Mouse (Mus musculus) hindbrain, embryonic 14.5 days (tissue): ENCODE results near the gene Sft2d1. TPM values are rescaled to one million over a fixed set of nuclear protein-coding genes. Genes with fewer than 3 reads are reported as not detected.
"Not testable (repeated sequence)": the region's sequence is repeated elsewhere in the genome, so short reads cannot be mapped to it uniquely, and the experiment has no call there.

ENCODE experiments used
- ATAC-seq: fragments of 200-750 bp; cut with Nextera tagmentation; 2 replicates; pipeline ENCODE4 v1.8.0; 2017; ENCODE audit warnings: moderate number of reproducible peaks, mild to moderate bottlenecking, moderate TSS enrichment, moderate library complexity; ENCODE audit not compliant: low FRiP score
- DNase-seq: peaks from one replicate; pipeline ENCODE4 v3.0.0-alpha.2; 2015; ENCODE audit warnings: low spot score
- H3K27ac ChIP-seq: fragments of 300-500 bp; sonication (generic); 2 replicates; pipeline ENCODE4 v1.5.1; 2014; ENCODE audit warnings: mild to moderate bottlenecking, moderate library complexity
- H3K27me3 ChIP-seq: fragments of 300-500 bp; sonication (generic); 2 replicates; pipeline ENCODE4 v1.6.1; 2014; ENCODE audit warnings: mild to moderate bottlenecking, low read length, mixed read lengths; ENCODE audit not compliant: control insufficient read depth, insufficient read depth
- H3K36me3 ChIP-seq: fragments of 300-500 bp; sonication (generic); replicated peaks from 2 replicates; pipeline ENCODE4 v1.6.1; 2014; ENCODE audit not compliant: control insufficient read depth, insufficient read depth
- H3K4me1 ChIP-seq: fragments of 300-500 bp; sonication (generic); replicated peaks from 2 replicates; pipeline ENCODE4 v1.6.1; 2014; ENCODE audit warnings: antibody characterized with exemption, low read length, mixed read lengths; ENCODE audit not compliant: control insufficient read depth, insufficient read depth
- H3K4me2 ChIP-seq: fragments of 300-500 bp; sonication (generic); replicated peaks from 2 replicates; pipeline ENCODE4 v1.6.1; 2014; ENCODE audit warnings: mild to moderate bottlenecking, moderate library complexity
- H3K4me3 ChIP-seq: fragments of 300-500 bp; sonication (generic); replicated peaks from 2 replicates; pipeline ENCODE4 v1.5.1; 2014; ENCODE audit warnings: mild to moderate bottlenecking, low read length
- H3K9ac ChIP-seq: fragments of 300-500 bp; sonication (generic); 2 replicates; pipeline ENCODE4 v1.6.1; 2014
- H3K9me3 ChIP-seq: fragments of 300-500 bp; sonication (generic); 2 replicates; pipeline ENCODE4 v1.6.1; 2016; ENCODE audit warnings: low read length; ENCODE audit not compliant: control insufficient read depth
- WGBS: fragments of 180-500 bp; shearing (Covaris S2); extraction: QIAGEN DNeasy Blood & Tissue Kit; methylation state at CpG from one replicate; pipeline ENCODE4 v1.1.7; 2014; 5-methylcytosine and 5-hydroxymethylcytosine counted together
- polyA plus RNA-seq: library from polyadenylated mRNA; unstranded; fragments of >200 nt; fragmentation: Nextera tagmentation; extraction: Ambion mirVana; gene quantifications from 2 replicates; pipeline ENCODE4 v1.2.1, GENCODE M21; 2014

Sft2d1 gene
- polyA plus RNA-seq, 1 experiment from 2014 or later: 175 TPM

GRCm38 (mm10) chr17:8328511-8329174, 17.7 kb downstream of the Sft2d1 start:
- Histone ChIP-seq H3K27ac (no peak overlapping the region), H3K4me3 (no peak overlapping the region), H3K9me3 (no peaks in the 10 kb centered on the region), H3K36me3 (peaks cover 27% of the 10 kb centered on the region), H3K27me3 (no peaks in the 10 kb centered on the region), H3K4me1 (no peaks in the 10 kb centered on the region), H3K9ac (no peak overlapping the region), H3K4me2 (no peak overlapping the region)
- ATAC-seq (no peak), DNase-seq (no peak)
- 70% methylated on average over 7 of the region's 7 CpGs for WGBS

- Histone ChIP-seq H3K4me1 (no peaks in the 10 kb centered on the region), H3K36me3 (peaks cover 15% of the 10 kb centered on the region), H3K9ac (no peak overlapping the region), H3K27ac (no peak overlapping the region), H3K27me3 (no peaks in the 10 kb centered on the region), H3K9me3 (no peaks in the 10 kb centered on the region), H3K4me2 (no peak overlapping the region), H3K4me3 (no peak overlapping the region)
- ATAC-seq: no peak
- no peak for DNase-seq
- WGBS: 74% methylated on average over 5 of the region's 5 CpGs
Observed at GRCm38 (mm10) chr17:8330602-8331001, 19.7 kb downstream of the Sft2d1 start.

- H3K27ac ChIP-seq, DNase-seq, H3K9ac ChIP-seq, H3K36me3 ChIP-seq, H3K9me3 ChIP-seq, H3K27me3 ChIP-seq, H3K4me2 ChIP-seq, H3K4me3 ChIP-seq, ATAC-seq: not testable (repeated sequence)
- no CpG with 5 or more reads among the region's 5 CpGs for WGBS
- H3K4me1 ChIP-seq: peaks cover 22% of the 10 kb centered on the region
Observed at GRCm38 (mm10) chr17:8337159-8337558, 26.3 kb downstream of the Sft2d1 start, which contains the start of gene Prr18. Prr18 (plus strand) TSS chr17:8337459.

- peak; percentile 69; the same call in 1 of the 2 replicates for ATAC-seq
- Histone ChIP-seq H3K9me3 (no peaks in the 10 kb centered on the region), H3K4me3 (peak overlapping the region; percentile 51), H3K4me2 (peak overlapping the region; percentile 84), H3K27ac (peak overlapping the region; percentile 94), H3K4me1 (peaks cover 39% of the 10 kb centered on the region), H3K9ac (peak overlapping the region; percentile 75), H3K36me3 (no peaks in the 10 kb centered on the region), H3K27me3 (0 out of 2 replicates have a peak, but pooled peaks cover 3% of the 10 kb centered on the region)
- DNase-seq: peak; percentile 57
- 11% methylated on average over 8 of the region's 8 CpGs for whole genome bisulfite sequencing
Observed at GRCm38 (mm10) chr17:8339666-8340374, 28.9 kb downstream of the Sft2d1 start.

- WGBS: under 1% methylated on average over 71 of the region's 92 CpGs
- peak overlapping the region; percentile 75 for H3K9ac ChIP-seq
Observed at GRCm38 (mm10) chr17:8340407-8341359, 29.8 kb downstream of the Sft2d1 start.

GRCm38 (mm10) chr17:8341360-8341963, 30.6 kb downstream of the Sft2d1 start:
- Histone ChIP-seq H3K36me3 (no peaks in the 10 kb centered on the region), H3K27ac (peak overlapping the region; percentile 94), H3K9me3 (no peaks in the 10 kb centered on the region), H3K4me2 (peak overlapping the region; percentile 84), H3K27me3 (0 out of 2 replicates have a peak, but pooled peaks cover 3% of the 10 kb centered on the region), H3K4me3 (peak overlapping the region; percentile 51), H3K4me1 (peaks cover 39% of the 10 kb centered on the region), H3K9ac (peak overlapping the region; percentile 75)
- 6% methylated on average over 43 of the region's 46 CpGs for WGBS
- ATAC-seq (peak; percentile 18; the same call in 1 of the 2 replicates), DNase-seq (no peak)

More at GRCm38 (mm10) chr17:8340407-8341359, 29.8 kb downstream of the Sft2d1 start:
- 0 out of 2 replicates have a peak, but pooled peaks cover 3% of the 10 kb centered on the region for H3K27me3 ChIP-seq
- H3K4me1 ChIP-seq: peaks cover 39% of the 10 kb centered on the region
- no peaks in the 10 kb centered on the region for H3K36me3 ChIP-seq
- no peaks in the 10 kb centered on the region for H3K9me3 ChIP-seq
- DNase-seq: peak; percentile 70
- peak; percentile 82 for ATAC-seq
- H3K4me3 ChIP-seq: peak overlapping the region; percentile 51
- H3K27ac ChIP-seq: peak overlapping the region; percentile 94
- H3K4me2 ChIP-seq: peak overlapping the region; percentile 84

GRCm38 (mm10) chr17:8342706-8343105, 31.8 kb downstream of the Sft2d1 start:
- no peaks in the 10 kb centered on the region for H3K9me3 ChIP-seq
- WGBS: 48% methylated on average over 5 of the region's 5 CpGs
- 0 out of 2 replicates have a peak, but pooled peaks cover 3% of the 10 kb centered on the region for H3K27me3 ChIP-seq
- H3K4me2 ChIP-seq: peak overlapping the region; percentile 84
- peak overlapping the region; percentile 75 for H3K9ac ChIP-seq
- ATAC-seq (no peak), DNase-seq (no peak)
- peaks cover 39% of the 10 kb centered on the region for H3K4me1 ChIP-seq
- H3K36me3 ChIP-seq: no peaks in the 10 kb centered on the region
- H3K27ac ChIP-seq: no peak overlapping the region
- peak overlapping the region; percentile 51; the same call in 1 of the 2 replicates for H3K4me3 ChIP-seq

- peaks cover 39% of the 10 kb centered on the region for H3K4me1 ChIP-seq
- H3K36me3 ChIP-seq: no peaks in the 10 kb centered on the region
- 0 out of 2 replicates have a peak, but pooled peaks cover 3% of the 10 kb centered on the region for H3K27me3 ChIP-seq
- WGBS: 49% methylated on average over 6 of the region's 6 CpGs
- H3K27ac ChIP-seq: no peak overlapping the region
- H3K9me3 ChIP-seq: no peaks in the 10 kb centered on the region
- H3K9ac ChIP-seq: no peak overlapping the region
- DNase-seq (no peak), ATAC-seq (no peak)
- peak overlapping the region; percentile 84 for H3K4me2 ChIP-seq
- no peak overlapping the region; the same call in 1 of the 2 replicates for H3K4me3 ChIP-seq
Observed at GRCm38 (mm10) chr17:8343416-8343815, 32.5 kb downstream of the Sft2d1 start.
